Mouse (Mus musculus): ENCODE results near the gene Pakap.
"Not testable (repeated sequence)": the region's sequence is repeated elsewhere in the genome, so short reads cannot be mapped to it uniquely, and the experiment has no call there.

Gene Pakap

DNA sequence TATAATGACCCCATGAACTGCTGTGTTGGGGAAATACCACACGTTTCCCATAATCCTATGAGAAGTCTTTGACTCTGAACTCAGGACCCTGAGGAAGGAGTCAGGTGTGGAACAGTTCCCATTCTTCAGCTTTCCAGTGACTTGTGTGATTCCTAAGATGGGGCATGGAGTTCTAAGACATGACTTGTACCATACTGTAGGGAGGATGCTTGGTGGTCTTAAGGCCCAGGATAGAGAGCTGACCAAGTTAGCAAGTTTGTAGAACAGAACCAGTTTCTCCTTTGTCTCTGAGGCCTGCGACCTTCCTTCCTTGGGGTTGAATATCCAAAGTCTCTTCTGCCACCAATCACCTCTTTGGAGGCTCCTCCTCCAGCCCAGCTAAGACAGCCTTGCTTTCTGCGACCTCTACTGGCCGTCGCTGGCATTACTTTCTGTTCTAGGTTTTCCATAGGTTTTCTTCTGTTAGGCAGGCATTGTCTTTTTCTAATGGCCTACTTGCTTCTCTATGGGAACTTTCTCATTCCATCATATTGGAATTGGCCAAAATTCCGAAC lies 311.9 kb downstream of the Pakap start:
- DNase-seq (ENCODE audit: low read depth): peak; percentile 80

DNA sequence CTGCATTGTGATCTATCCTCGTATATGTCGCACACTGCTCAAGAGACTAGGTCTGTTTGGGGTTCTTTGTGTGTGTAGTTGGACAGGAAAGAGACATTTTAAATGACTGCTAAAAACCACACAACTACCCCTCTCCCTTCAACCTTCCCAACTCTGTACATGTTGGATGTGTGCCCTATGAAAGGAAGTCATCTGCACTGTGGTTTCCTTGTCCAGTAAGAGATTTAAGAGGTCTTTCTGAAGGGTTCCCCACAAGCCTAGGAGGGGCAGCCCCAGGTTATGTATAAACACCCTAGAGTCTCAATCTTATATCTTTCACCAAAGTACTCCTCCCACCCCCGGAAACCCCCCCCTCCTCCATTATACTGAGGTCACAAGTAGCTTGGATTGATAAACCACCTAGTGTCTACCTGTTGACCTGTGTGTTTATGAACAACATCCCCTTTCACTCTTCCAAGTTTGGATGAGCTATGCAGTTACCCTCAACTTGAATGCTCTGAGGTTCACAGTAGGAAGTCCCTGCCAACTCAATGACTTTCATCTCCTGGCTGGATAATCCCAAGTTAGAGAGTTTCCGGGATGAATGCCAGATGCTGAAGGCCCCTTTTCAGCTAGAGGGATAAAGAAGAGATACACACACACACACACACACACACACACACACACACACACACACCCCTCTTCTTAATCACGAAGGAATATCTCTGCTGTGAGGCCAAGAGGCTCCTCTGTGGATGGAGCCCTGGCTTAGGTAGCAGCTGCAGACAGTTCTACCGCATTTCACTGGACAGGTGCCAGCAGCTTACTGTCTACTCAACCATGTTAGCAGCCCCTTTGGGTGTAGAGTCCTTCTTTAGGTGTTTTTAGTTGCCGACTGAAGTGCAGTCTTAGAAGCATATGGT lies 315.8 kb downstream of the Pakap start:
- peak; percentile 16 for DNase-seq (ENCODE audit: low read depth)

DNA sequence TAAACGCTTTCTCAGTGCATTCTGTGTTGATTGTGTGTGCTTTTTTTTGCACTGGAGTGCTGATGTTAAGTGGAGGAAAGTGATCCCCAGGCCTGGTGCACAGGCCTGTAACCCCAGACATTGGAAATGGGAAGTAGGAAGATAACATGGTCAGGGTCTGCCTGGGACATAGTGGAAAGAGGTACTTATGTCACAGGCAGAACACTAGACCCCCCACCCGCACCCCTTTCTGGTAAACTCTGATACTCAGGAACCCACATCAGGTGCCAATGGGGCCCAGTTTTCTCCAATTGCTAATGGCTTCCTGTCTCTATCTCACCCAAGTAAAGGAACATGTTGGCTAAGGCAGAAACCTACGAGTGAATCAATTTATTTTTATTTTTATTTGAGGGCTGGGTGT lies 316.5 kb downstream of the Pakap start:
- no peak for DNase-seq (ENCODE audit: low read depth)

DNA sequence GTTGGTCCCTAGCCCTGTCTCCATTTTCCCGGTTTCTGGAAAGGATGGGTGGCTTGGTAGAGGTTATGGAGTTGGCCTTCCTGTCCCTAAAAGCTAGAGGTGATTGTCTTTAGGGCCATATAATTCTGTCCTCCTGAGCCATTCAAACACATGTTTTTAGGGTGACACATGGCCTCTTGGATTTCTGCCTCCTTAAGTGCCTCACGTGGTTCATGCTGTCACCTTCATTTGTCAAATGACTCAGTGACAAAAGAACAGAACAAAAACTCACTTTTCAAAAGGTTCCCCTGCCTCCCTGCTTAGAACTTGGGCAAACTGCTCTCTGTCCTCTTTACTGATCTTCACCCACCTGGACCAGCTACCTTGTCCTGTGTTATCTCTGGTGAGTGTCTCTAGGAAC lies 317.2 kb downstream of the Pakap start:
- no peak for DNase-seq (ENCODE audit: low read depth)

DNA sequence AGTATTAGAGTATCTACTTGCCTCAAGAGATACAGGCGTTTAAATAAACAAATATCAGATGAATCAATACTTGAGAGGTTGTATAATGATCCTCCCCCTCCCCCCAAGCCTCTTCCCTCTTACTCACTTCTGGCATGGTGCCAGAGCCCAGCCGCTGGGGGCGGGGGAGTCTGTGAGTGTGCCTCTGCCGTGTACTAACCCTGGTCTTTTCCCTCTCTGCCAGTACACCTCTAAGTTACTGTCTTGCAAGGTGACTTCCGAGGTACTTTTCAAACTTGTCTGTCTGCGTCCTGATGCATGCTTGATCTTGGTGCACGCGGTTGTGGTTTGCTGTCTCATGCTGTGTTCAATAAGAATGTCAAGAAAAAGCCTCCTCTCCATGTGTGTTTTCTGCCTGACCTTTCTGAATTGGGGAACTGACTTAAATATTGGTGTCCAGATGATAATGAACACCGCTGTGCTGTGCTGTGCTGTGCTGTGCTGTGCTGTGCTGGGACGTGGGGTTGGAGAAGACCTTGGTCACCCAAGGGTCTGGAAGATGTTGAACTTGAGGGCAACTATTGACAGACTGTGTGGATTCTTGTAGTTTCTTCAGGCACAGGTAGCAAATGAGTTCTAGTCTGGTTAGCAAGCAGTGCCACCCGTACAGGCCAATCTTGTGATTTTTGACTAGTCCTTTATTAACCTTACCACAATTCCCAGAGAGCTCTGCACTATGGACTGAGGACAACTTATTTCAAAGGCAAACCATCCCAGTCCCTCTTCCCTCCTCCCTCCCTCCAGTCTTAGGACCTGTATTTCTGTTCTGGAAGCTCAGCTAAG lies 318.3 kb downstream of the Pakap start:
- peak; percentile 29 for DNase-seq (ENCODE audit: low read depth)

DNA sequence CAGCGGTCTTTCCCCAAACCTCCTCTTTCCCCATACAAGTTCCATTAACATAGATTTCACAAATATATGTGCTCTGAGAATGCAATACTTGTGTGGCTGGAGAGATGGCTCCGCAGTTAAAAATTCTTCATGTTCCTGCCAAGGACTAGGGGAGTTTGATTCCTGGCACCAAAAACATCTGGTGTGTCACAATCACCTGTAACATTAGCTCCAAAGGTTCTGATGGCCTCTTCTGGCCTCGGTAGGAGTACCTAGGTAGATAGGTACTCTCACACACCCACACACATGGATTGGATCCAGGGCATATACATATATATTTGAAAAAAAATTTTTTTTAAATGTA lies 318.9 kb downstream of the Pakap start:
- no peak for DNase-seq (ENCODE audit: low read depth)

DNA sequence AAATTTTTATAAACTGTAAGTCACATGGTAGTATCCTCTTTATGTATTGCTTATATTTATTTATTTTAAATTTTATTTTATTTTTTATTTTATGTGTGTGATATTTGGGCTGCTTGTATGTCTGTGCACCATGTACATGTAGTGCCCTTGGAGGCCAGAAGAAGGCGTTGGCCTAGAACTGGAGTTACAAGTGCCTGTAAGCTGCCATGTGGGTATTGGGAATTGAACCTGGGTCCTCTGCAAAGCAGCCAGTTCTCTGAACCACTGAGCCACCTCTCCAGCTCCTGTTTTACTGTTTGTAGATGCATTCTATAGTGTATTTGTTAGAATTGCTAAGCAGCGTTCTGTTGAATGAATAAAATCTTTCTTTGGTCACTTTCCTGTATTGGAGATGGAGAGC lies 320.3 kb downstream of the Pakap start:
- no peak for DNase-seq (ENCODE audit: low read depth)

DNA sequence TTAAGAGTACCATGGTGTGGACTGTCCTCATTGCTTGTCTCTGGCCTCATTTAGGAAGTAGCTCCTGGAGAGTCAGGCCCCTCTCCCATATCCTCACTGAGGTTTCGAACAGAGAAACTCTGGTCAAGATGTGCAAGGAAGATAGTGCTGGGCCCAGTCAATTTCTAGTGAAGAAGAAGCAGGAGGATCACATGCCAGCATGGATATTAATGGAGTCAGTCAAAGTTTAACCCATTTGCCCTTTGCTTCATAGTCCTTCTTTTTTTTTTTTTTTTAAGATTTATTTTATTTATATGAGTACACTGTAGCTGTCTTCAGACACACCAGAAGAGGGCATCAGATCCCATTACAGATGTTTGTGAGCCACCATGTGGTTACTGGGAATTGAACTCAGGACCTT lies 321.0 kb downstream of the Pakap start:
- DNase-seq (ENCODE audit: low read depth): not testable (repeated sequence)

DNA sequence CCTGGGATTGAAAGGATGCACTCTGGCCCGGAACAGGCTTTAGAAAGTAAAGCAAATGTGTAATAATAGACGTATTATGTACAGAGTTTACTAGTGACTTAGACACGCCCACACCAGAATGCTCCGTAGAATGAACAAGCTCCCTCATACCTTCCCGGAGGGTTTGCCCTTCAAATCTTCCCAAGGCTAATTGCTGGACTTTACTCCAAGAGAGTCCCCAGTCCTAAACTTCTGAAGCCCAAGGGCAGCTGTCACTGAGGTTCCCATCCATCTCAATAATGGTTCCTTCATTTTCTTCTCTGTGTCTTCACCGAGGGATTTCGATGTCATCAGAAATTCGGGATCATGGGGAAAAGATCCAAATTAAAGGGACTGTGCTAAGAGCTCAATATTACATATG lies 321.8 kb downstream of the Pakap start:
- DNase-seq (ENCODE audit: low read depth): no peak

DNA sequence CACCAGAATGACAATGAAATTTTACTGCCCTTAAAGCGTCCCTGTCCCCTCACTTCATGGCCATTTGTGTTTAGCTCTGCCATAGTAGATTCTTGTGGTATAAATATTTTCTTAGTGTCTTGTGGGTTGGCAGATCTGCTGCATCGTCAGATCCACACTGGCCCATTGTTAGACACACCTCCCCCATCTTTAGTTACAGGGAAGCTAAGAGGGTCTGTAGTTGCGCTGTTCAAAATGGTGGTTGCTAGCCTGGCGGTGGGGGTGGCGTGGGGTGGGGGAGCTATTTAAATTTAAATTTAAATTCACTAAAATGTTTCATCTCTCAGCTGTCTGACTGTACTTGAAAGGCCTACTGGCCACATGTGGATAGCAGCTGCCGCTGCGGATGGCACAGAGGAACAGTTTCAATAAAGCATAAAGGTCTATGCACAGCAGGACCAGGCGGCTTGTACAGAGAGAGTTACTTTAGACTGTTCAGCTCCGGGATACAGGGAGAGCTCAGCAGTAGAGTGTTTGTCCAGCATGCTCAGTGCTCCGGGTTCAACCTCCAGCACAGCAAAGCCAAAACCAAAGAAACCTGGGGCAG lies 324.1 kb downstream of the Pakap start:
- DNase-seq (ENCODE audit: low read depth): no peak

DNA sequence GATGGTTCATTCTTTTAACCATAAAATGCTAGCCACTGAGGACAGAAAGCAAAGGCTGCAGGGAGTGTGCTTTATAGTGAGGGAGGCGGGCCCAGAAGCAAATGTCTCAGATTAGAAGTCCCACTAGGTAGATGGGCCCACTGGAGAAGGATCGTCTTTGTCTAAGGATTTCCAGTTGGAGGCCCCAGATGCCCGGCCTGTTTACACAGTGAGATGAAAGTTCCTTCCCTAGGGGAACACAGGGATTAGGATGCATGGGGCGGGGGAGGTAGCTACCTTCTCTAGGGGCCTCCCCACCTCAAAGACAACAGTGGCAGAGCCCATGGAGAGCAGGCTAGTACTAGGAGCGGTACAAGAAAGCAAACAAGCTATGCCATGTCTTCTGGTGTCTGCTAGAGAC lies 327.2 kb downstream of the Pakap start:
- no peak for DNase-seq (ENCODE audit: low read depth)

DNA sequence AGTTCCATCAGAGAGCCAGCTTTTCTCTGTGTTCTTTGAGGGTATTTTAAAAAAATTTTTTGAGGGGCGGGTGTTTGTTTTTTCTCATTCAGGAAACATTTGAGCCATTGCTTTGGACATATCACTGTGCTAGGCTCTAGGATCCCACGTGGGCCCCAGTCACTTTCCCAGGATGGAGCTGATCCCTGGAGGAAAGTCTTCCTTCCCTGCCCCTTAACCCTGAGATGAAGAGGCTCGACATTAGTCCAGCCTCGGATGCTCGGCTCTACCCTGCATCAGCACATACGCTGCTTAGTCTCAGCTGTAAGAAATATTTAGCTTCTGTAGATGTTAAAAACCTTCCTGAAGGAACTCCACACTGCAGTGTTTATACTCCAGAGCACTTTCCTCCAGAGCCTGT lies 327.9 kb downstream of the Pakap start:
- DNase-seq (ENCODE audit: low read depth): no peak

DNA sequence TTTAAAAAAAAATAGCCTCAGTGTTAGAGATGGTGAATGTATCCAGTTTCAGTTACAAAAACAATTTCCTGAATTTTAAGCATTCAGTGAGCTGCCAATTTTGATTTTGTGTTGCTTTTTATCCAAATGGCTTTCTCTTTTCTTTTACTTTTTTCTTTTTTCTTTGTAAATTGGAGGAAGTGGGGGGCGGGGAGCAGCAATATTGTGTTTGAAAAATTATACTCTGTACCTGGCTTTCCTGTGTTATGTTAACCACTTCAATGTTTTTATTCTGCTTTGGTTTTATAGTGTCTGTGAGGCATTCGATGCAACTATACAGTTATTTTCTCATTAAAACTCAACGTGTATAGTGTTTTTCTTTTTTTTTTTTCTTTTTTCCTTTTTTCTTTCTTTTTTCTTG lies 328.7 kb downstream of the Pakap start:
- no peak for DNase-seq (ENCODE audit: low read depth)

DNA sequence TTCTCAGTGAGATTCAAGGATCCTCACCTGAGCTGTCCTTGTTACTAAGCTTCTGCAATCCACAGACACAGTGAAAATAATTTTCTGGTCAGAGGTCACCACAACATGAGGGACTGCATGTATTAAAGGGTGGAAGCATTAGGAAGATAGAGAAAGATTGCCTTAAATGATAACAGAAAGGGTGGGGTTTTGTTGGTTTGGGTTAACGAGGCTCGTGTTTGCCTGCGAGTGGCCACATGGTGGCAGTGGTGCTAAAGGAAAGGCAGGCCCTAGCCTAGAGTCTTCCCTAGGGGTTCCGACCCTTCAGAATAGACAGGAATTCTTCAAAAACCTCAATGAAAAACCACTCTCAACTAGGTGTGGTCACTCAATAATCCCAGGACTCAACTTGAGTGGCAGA lies 333.2 kb downstream of the Pakap start:
- peak; percentile 62 for DNase-seq (ENCODE audit: low read depth)

DNA sequence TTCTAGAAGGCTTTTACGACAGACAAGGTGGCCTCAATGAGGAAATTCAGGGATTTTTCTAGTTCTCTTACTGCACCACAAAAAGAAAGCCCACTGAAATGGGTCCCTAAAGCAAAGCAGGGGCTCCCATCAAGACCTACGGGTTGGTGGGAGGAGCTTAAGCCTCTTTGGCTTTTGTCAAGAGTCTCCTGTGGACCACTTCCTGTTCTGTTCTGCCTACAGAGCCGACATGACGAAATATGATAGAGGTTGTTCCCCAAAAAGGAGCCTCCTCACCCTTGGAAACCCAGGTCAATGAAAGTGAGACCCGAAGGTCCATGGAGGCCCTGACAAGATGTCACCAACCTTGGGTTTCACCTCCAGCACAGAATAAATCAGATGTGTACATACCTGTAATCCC lies 334.6 kb downstream of the Pakap start:
- DNase-seq (ENCODE audit: low read depth): no peak

DNA sequence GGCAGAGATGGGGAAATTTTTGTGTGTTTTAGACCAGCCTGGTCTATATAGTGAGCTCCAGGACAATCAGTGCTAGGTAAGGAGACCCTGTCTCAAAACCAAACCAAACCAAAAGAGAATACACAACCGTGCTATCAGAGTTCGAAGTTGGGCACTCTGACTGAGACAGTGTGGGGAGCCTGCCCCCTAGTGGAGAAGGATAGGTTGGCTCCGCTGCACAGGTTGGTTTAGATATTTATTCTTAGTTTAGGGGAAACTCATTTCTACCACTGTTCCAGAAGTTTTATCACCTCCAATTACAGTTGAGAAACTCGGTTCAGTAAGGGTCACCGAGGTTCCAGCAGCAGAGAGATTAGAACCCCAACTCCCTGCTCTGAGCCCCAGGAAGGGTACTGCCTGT lies 336.2 kb downstream of the Pakap start:
- peak; percentile 77 for DNase-seq (ENCODE audit: low read depth)

DNA sequence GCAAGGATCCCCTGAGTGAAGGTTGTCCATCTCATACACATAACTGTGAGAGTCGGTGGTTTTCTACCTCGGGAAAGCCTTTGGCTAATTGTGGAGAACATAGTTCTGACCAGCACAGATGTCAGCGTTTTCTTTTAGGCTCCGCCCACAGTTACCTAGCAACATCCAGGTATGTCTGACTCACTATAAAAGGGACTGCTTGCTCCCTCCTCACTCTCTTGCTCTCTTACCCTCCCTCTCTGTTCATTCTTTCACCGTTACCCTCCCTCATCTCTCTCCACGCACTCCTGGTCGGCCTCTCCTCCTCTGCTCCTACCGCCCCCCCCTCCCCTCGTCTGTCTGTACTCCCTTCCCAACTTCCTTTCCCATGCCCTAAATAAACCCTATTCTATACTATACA lies 336.7 kb downstream of the Pakap start:
- no peak for DNase-seq (ENCODE audit: low read depth)

DNA sequence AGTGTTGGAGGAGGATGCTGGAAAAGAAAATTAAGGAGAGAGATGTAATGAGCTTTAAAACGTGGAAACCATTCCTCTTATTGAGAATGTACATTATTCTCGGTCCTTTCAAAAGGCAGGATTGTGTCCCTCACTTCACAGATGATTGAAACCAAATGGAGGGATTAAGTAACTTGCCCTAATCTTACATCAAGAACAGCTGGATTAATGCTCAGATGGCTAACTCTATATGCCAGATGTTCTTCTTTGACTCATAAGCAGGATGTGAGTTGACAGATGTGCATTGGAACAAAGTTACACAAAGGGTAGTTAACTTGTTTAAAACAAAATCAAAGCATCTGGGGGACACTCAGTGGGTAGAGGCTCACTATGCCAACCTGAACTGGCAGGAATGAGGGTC lies 338.7 kb downstream of the Pakap start:
- no peak for DNase-seq (ENCODE audit: low read depth)

DNA sequence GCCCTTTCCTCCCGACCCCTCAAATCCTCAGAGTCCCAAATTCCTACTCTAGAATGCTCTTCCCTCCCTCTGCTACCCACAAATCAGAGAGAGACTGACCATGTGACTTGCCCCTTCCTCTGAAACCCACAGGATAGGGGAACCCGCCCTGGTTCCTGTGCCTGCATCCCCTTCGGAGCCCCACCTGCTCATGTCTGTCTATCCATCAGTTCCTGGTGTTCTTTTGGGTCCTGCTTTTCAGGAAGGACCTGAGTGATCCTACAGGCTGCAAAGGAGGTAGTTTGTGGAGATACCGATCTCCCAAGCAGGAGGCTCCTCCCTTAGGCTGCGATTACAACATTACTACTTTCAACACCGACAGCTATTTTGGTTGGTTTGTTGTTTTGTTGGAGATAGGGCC lies 340.9 kb downstream of the Pakap start:
- no peak for DNase-seq (ENCODE audit: low read depth)

DNA sequence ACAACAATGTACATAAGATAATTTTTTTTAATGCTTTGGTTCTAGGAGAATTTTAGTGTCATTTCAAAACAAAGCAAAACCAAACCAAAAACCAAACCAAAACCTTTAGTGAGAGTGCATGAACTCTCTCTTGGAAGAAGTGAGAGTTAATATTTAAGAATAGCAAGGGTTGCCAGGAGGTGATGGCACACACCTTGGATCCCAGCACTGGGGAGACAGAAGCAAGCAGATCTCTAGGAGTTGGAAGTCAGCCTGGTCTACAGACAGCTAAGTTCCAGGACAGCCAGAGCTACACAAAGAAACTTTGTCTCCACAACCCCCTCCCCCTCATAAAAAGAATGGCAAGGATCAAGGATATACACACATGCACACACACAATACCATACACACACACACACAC lies 345.0 kb downstream of the Pakap start:
- DNase-seq (ENCODE audit: low read depth): no peak

DNA sequence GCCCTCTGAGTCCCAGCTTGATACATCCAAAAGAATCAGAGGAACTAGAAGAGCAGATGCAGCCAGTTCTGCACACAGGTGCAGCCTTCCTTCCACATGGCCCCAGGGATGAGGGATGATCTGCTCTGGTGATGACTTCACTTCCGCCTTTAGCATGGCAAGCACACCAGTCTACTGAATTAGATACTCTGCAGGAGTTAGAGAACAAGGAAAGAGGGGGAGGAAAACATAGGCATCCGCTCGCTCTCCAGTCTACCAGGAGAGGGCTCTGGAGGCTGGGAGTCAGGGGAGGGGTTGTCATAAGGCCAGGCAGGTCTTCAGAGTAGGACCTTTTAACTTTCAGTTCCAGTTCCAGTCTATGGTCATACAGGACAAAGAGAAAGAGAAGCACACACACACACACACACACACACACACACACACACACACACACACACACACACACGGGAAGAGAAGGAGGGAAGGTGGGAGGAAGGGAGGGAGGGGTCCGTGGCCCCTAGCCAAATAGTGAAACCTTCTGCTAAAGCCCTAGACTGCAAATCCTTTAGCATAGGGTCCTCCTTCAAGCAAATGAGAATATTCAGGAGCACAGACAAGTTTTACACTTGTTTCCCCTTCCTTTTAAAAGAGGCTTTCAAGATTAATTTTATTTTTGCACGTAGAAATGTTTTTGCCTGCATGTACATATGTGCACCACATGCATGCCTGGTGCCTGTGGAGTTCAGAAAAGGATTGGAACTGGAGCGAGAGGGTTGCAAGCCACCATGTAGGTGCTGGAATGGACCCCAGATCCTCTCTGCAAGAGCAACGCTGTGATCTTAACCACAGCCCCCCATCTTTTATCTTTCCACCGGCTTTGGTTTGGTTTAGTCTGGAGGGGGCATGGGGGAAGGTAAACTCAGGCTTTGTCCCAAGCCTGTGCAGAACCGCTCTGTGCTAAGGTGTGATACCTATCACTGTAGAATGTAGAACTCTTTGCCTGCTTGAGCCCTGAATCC lies 346.5 kb downstream of the Pakap start:
- DNase-seq (ENCODE audit: low read depth): no peak

Data from induced T-regulatory cell, adult 2 months (primary cell).